Mouse (Mus musculus): ENCODE measurements around the gene Hcfc1r1. TPM values are rescaled to one million over a fixed set of nuclear protein-coding genes. Genes with fewer than 3 reads are reported as not detected.

Gene Hcfc1r1
- polyA plus RNA-seq, 1 experiment from 2014 or later: 150 TPM

Other genes starting within 250 kb of the Hcfc1r1 start
- gene Vmn2r117, start 193.9 kb upstream of the Hcfc1r1 start, polyA plus RNA-seq (2015; fragmentation: Nextera tagmentation; extraction: Ambion mirVana): not detected in 2 replicates
- gene Zfp213, start 109.4 kb upstream of the Hcfc1r1 start, polyA plus RNA-seq (2015; fragmentation: Nextera tagmentation; extraction: Ambion mirVana): 17.0 and 18.0 TPM in 2 replicates
- gene Zfp13, start 74.1 kb upstream of the Hcfc1r1 start, polyA plus RNA-seq (2015; fragmentation: Nextera tagmentation; extraction: Ambion mirVana): 26.4 and 29.1 TPM in 2 replicates
- 0.20 and 0.25 TPM in 2 replicates for gene Zscan10, start 72.7 kb upstream of the Hcfc1r1 start, polyA plus RNA-seq (2015; fragmentation: Nextera tagmentation; extraction: Ambion mirVana)
- 1.2 and 1.5 TPM in 2 replicates for gene Mmp25, start 28.3 kb upstream of the Hcfc1r1 start, polyA plus RNA-seq (2015; fragmentation: Nextera tagmentation; extraction: Ambion mirVana)
- gene Bicdl2, start 13.1 kb upstream of the Hcfc1r1 start, polyA plus RNA-seq (2015; fragmentation: Nextera tagmentation; extraction: Ambion mirVana): 0.19 TPM in 1 of 2 replicates, not detected in the other
- gene Thoc6, start 286 bp downstream of the Hcfc1r1 start, polyA plus RNA-seq (2015; fragmentation: Nextera tagmentation; extraction: Ambion mirVana): 41.3 and 42.1 TPM in 2 replicates
- gene Tnfrsf12a, start 3.9 kb downstream of the Hcfc1r1 start, polyA plus RNA-seq (2015; fragmentation: Nextera tagmentation; extraction: Ambion mirVana): 5.8 and 6.1 TPM in 2 replicates
- gene Cldn6, start 5.7 kb downstream of the Hcfc1r1 start, polyA plus RNA-seq (2015; fragmentation: Nextera tagmentation; extraction: Ambion mirVana): 0.34 and 0.54 TPM in 2 replicates
- 1.6 and 2.0 TPM in 2 replicates for gene Cldn9, start 10.4 kb downstream of the Hcfc1r1 start, polyA plus RNA-seq (2015; fragmentation: Nextera tagmentation; extraction: Ambion mirVana)
- 0.13 TPM in 1 of 2 replicates, not detected in the other for gene 1520401A03Rik, start 49.2 kb downstream of the Hcfc1r1 start, polyA plus RNA-seq (2015; fragmentation: Nextera tagmentation; extraction: Ambion mirVana)
- gene Pkmyt1, start 52.7 kb downstream of the Hcfc1r1 start, polyA plus RNA-seq (2015; fragmentation: Nextera tagmentation; extraction: Ambion mirVana): 20.8 and 21.1 TPM in 2 replicates
- gene Paqr4, start 67.3 kb downstream of the Hcfc1r1 start, polyA plus RNA-seq (2015; fragmentation: Nextera tagmentation; extraction: Ambion mirVana): 81.4 and 84.1 TPM in 2 replicates
- 1.4 and 1.8 TPM in 2 replicates for gene Kremen2, start 72.2 kb downstream of the Hcfc1r1 start, polyA plus RNA-seq (2015; fragmentation: Nextera tagmentation; extraction: Ambion mirVana)
- gene Flywch1, start 98.0 kb downstream of the Hcfc1r1 start, polyA plus RNA-seq (2015; fragmentation: Nextera tagmentation; extraction: Ambion mirVana): 202 and 203 TPM in 2 replicates
- 73.9 and 86.2 TPM in 2 replicates for gene Flywch2, start 112.5 kb downstream of the Hcfc1r1 start, polyA plus RNA-seq (2015; fragmentation: Nextera tagmentation; extraction: Ambion mirVana)
- 410 and 420 TPM in 2 replicates for gene Srrm2, start 116.9 kb downstream of the Hcfc1r1 start, polyA plus RNA-seq (2015; fragmentation: Nextera tagmentation; extraction: Ambion mirVana)
- gene Elob, start 155.5 kb downstream of the Hcfc1r1 start, polyA plus RNA-seq (2015; fragmentation: Nextera tagmentation; extraction: Ambion mirVana): 1,167 and 1,245 TPM in 2 replicates
- 0.17 TPM in 1 of 2 replicates, not detected in the other for gene Prss33, start 162.5 kb downstream of the Hcfc1r1 start, polyA plus RNA-seq (2015; fragmentation: Nextera tagmentation; extraction: Ambion mirVana)
- gene Prss32, start 170.3 kb downstream of the Hcfc1r1 start, polyA plus RNA-seq (2015; fragmentation: Nextera tagmentation; extraction: Ambion mirVana): 0.14 TPM in 1 of 2 replicates, not detected in the other
- gene Prss41, start 170.6 kb downstream of the Hcfc1r1 start, polyA plus RNA-seq (2015; fragmentation: Nextera tagmentation; extraction: Ambion mirVana): 1.2 and 2.0 TPM in 2 replicates
- not detected in 2 replicates for gene Prss21, start 194.5 kb downstream of the Hcfc1r1 start, polyA plus RNA-seq (2015; fragmentation: Nextera tagmentation; extraction: Ambion mirVana)
- not detected in 2 replicates for gene Dcpp1, start 207.3 kb downstream of the Hcfc1r1 start, polyA plus RNA-seq (2015; fragmentation: Nextera tagmentation; extraction: Ambion mirVana)
- gene Dcpp2, start 207.3 kb downstream of the Hcfc1r1 start, polyA plus RNA-seq (2015; fragmentation: Nextera tagmentation; extraction: Ambion mirVana): not detected in 2 replicates
- gene Dcpp3, start 243.9 kb downstream of the Hcfc1r1 start, polyA plus RNA-seq (2015; fragmentation: Nextera tagmentation; extraction: Ambion mirVana): 0.24 TPM in 1 of 2 replicates, not detected in the other

Measured in hindbrain, embryonic 16.5 days (tissue).